Comparison of ENCODE assay signal across 27 mouse cellular contexts in genomic region chr15:21405196-21405595, GRCm38 (mm10).
A peak's percentile ranks its signal among the peaks of the same experiment; 100 is the strongest.
DNase-seq lines count a peak whose midpoint lies in the region; ATAC-seq and TF ChIP-seq lines count a peak whose summit lies in the region.
"Had no signal": no experiment of that assay in that cellular context is flagged by ENCODE, and none has a peak within 500 bp of the region (broad histone marks: within the 10 kb centered on the region; RNA-seq: fewer than 3 reads in every experiment).

No protein-coding gene starts in this region.

- H3K4me3 ChIP-seq in forebrain, postnatal 0 days (ENCODE audit: low read depth, low read length) = no peak overlapping the region
- no peak overlapping the region for H3K4me3 ChIP-seq in forebrain, embryonic 12.5 days (replicated peaks)
- no peak overlapping the region for H3K4me3 ChIP-seq in midbrain, embryonic 16.5 days (ENCODE audit: low read depth, low read length)
- H3K4me3 ChIP-seq: embryonic facial prominence, embryonic 13.5 days; heart, embryonic 12.5 days; hindbrain, embryonic 12.5 days; limb, embryonic 10.5 days; megakaryocyte, embryonic 14.5 days; midbrain, embryonic 15.5 days; neural tube, embryonic 15.5 days had no signal

- no peak for TF ChIP-seq CTCF in forebrain, postnatal 0 days (IDR thresholded peaks at IDR 0.05; ENCODE audit: low read depth)

- H3K4me1 ChIP-seq in forebrain, postnatal 0 days (ENCODE audit: insufficient read depth) = no peaks in the 10 kb centered on the region
- H3K4me1 ChIP-seq in forebrain, embryonic 12.5 days = no peaks in the 10 kb centered on the region
- no peaks in the 10 kb centered on the region for H3K4me1 ChIP-seq in midbrain, embryonic 16.5 days (ENCODE audit: control insufficient read depth, insufficient read depth, low read length)
- H3K4me1 ChIP-seq: embryonic facial prominence, embryonic 13.5 days; heart, embryonic 12.5 days; hindbrain, embryonic 12.5 days; limb, embryonic 10.5 days; megakaryocyte, embryonic 14.5 days; midbrain, embryonic 15.5 days; neural tube, embryonic 15.5 days had no signal

- H3K27me3 ChIP-seq in forebrain, postnatal 0 days (ENCODE audit: insufficient read depth, low read length) = no peaks in the 10 kb centered on the region
- H3K27me3 ChIP-seq in forebrain, embryonic 12.5 days = no peaks in the 10 kb centered on the region
- H3K27me3 ChIP-seq in midbrain, embryonic 16.5 days (ENCODE audit: control insufficient read depth, insufficient read depth, low read depth, low read length) = no peaks in the 10 kb centered on the region
- H3K27me3 ChIP-seq: embryonic facial prominence, embryonic 13.5 days; heart, embryonic 12.5 days; hindbrain, embryonic 12.5 days; megakaryocyte, embryonic 14.5 days; midbrain, embryonic 15.5 days; neural tube, embryonic 15.5 days; Patski had no signal

- H3K27ac ChIP-seq in forebrain, postnatal 0 days (ENCODE audit: low read depth, low read length) = no peak overlapping the region
- H3K27ac ChIP-seq in forebrain, embryonic 12.5 days = no peak overlapping the region
- H3K27ac ChIP-seq in midbrain, embryonic 16.5 days (ENCODE audit: low read length) = no peak overlapping the region
- H3K27ac ChIP-seq: embryonic facial prominence, embryonic 13.5 days; hindbrain, embryonic 12.5 days; limb, embryonic 10.5 days; midbrain, embryonic 15.5 days; neural tube, embryonic 15.5 days had no signal

- intact Hi-C loops in left cerebral cortex, postnatal 36 days (cut with DNase I) = loop anchor here (5.0 kb wide), 1 partner anchor 1933 kb away; no protein-coding TSS in a partner anchor

- ATAC-seq in forebrain, postnatal 0 days = no peak
- ATAC-seq in forebrain, embryonic 12.5 days (ENCODE audit: low FRiP score) = no peak
- peak; percentile 96 for ATAC-seq in frontal cortex, adult (ENCODE audit: low TSS enrichment)
- ATAC-seq in erythroblast, adult 5-6 weeks (replicated peaks; ENCODE audit: low FRiP score, poor library complexity, severe bottlenecking) = no peak
- no peak for ATAC-seq in midbrain, embryonic 16.5 days
- ATAC-seq: midbrain, embryonic 15.5 days; Patski had no signal

- DNase-seq in forebrain, postnatal 0 days = peak; percentile 23
- peak; percentile 22 to 52 for DNase-seq in layer of hippocampus, postnatal 14 days (ENCODE audit: low spot score in 2 of 2)
- peak; percentile 51 to 62 for DNase-seq in left cerebral cortex, postnatal 36 days (ENCODE audit: low spot score in 2 of 2)
- DNase-seq in urinary bladder, adult 2 months (ENCODE audit: low spot score) = no peak
- DNase-seq: adrenal gland, postnatal 10 days; cerebellum, adult 11 months; cerebellum, postnatal 14 days; heart, postnatal 14 days; kidney, adult 2 months; kidney, postnatal 10 days; lung, adult 18-20 months; lung, postnatal 14 days; thymus, adult 18-20 months; thymus, postnatal 4 days had no signal

- 63% methylated on average over 6 of the region's 6 CpGs for WGBS in forebrain, postnatal 0 days
- WGBS in forebrain, embryonic 12.5 days = 76% methylated on average over 6 of the region's 6 CpGs
- 74% methylated on average over 6 of the region's 6 CpGs for WGBS in midbrain, embryonic 16.5 days

- H3K9ac ChIP-seq in forebrain, postnatal 0 days = no peak overlapping the region
- no peak overlapping the region for H3K9ac ChIP-seq in forebrain, embryonic 12.5 days
- H3K9ac ChIP-seq in midbrain, embryonic 16.5 days (ENCODE audit: low read depth, low read length) = no peak overlapping the region
- H3K9ac ChIP-seq: embryonic facial prominence, embryonic 13.5 days; heart, embryonic 12.5 days; hindbrain, embryonic 12.5 days; midbrain, embryonic 15.5 days; neural tube, embryonic 15.5 days had no signal

- no peaks in the 10 kb centered on the region for H3K36me3 ChIP-seq in forebrain, postnatal 0 days (ENCODE audit: insufficient read depth)
- H3K36me3 ChIP-seq in forebrain, embryonic 12.5 days (replicated peaks) = no peaks in the 10 kb centered on the region
- no peaks in the 10 kb centered on the region for H3K36me3 ChIP-seq in midbrain, embryonic 16.5 days (ENCODE audit: control insufficient read depth, insufficient read depth, low read length)
- H3K36me3 ChIP-seq: embryonic facial prominence, embryonic 13.5 days; heart, embryonic 12.5 days; hindbrain, embryonic 12.5 days; limb, embryonic 10.5 days; midbrain, embryonic 15.5 days; neural tube, embryonic 15.5 days had no signal

- no peaks in the 10 kb centered on the region for H3K9me3 ChIP-seq in forebrain, postnatal 0 days (ENCODE audit: low read length)
- no peaks in the 10 kb centered on the region for H3K9me3 ChIP-seq in forebrain, embryonic 12.5 days
- H3K9me3 ChIP-seq in midbrain, embryonic 16.5 days (replicated peaks; ENCODE audit: control insufficient read depth, low read length, poor library complexity, severe bottlenecking) = no peaks in the 10 kb centered on the region
- H3K9me3 ChIP-seq: embryonic facial prominence, embryonic 13.5 days; heart, embryonic 12.5 days; hindbrain, embryonic 12.5 days; limb, embryonic 10.5 days; megakaryocyte, embryonic 14.5 days; midbrain, embryonic 15.5 days; neural tube, embryonic 15.5 days had no signal

- H3K4me2 ChIP-seq in forebrain, postnatal 0 days (ENCODE audit: low read depth) = no peak overlapping the region
- no peak overlapping the region for H3K4me2 ChIP-seq in forebrain, embryonic 12.5 days
- no peak overlapping the region for H3K4me2 ChIP-seq in midbrain, embryonic 16.5 days (ENCODE audit: low read length)
- H3K4me2 ChIP-seq: embryonic facial prominence, embryonic 13.5 days; heart, embryonic 12.5 days; hindbrain, embryonic 12.5 days; liver, embryonic 11.5 days; midbrain, embryonic 15.5 days; neural tube, embryonic 15.5 days had no signal
